ENCODE assay signal across 16 mouse cellular contexts in genomic region chr16:18472976-18473375, GRCm38 (mm10). TPM values are rescaled to one million over a fixed set of nuclear protein-coding genes. Genes with fewer than 3 reads are reported as not detected.
DNase-seq lines count a peak whose midpoint lies in the region; ATAC-seq and TF ChIP-seq lines count a peak whose summit lies in the region.
"Had no signal": no experiment of that assay in that cellular context is flagged by ENCODE, and none has a peak within 500 bp of the region (broad histone marks: within the 10 kb centered on the region; RNA-seq: fewer than 3 reads in every experiment).

No protein-coding gene starts in this region.

- no peaks in the 10 kb centered on the region for H3K4me1 ChIP-seq in liver, embryonic 14.5 days (replicated peaks; ENCODE audit: control insufficient read depth in 2 of 2, insufficient read depth in 2 of 2, low read length in 1 of 2)
- no peaks in the 10 kb centered on the region for H3K4me1 ChIP-seq in liver, postnatal 0 days (ENCODE audit: insufficient read depth)
- H3K4me1 ChIP-seq in thymus, adult 2 months (replicated peaks; ENCODE audit: control insufficient read depth, insufficient read depth, low read length), result peaks cover 33% of the 10 kb centered on the region
- no peaks in the 10 kb centered on the region for H3K4me1 ChIP-seq in intestine, postnatal 0 days (replicated peaks; ENCODE audit: control insufficient read depth, insufficient read depth, low read length)
- no peaks in the 10 kb centered on the region for H3K4me1 ChIP-seq in stomach, postnatal 0 days (replicated peaks; ENCODE audit: control insufficient read depth, insufficient read depth)
- H3K4me1 ChIP-seq: hindbrain, embryonic 15.5 days had no signal

- H3K27ac ChIP-seq in liver, embryonic 14.5 days, result no peak overlapping the region
- no peak overlapping the region for H3K27ac ChIP-seq in liver, postnatal 0 days (ENCODE audit: low read depth)
- no peak overlapping the region for H3K27ac ChIP-seq in thymus, adult 2 months (ENCODE audit: control insufficient read depth, insufficient read depth, low read length)
- H3K27ac ChIP-seq in intestine, postnatal 0 days (ENCODE audit: low read depth, low read length), result no peak overlapping the region
- no peak overlapping the region for H3K27ac ChIP-seq in stomach, postnatal 0 days (replicated peaks)
- H3K27ac ChIP-seq: hindbrain, embryonic 15.5 days; neural tube, embryonic 12.5 days had no signal

- TF ChIP-seq CTCF in liver, embryonic 14.5 days (IDR thresholded peaks at IDR 0.05; ENCODE audit: low read depth), result no peak
- TF ChIP-seq CTCF in liver, postnatal 0 days (IDR thresholded peaks at IDR 0.05; ENCODE audit: low read depth), result no peak
- no peak for TF ChIP-seq CTCF in thymus, adult 2 months (IDR thresholded peaks at IDR 0.05; ENCODE audit: borderline replicate concordance, control insufficient read depth, extremely low read depth, insufficient read depth, low read length, poor library complexity)
- TF ChIP-seq CTCF in intestine, postnatal 0 days (IDR thresholded peaks at IDR 0.05; ENCODE audit: low read depth), result no peak
- no peak for TF ChIP-seq CTCF in stomach, postnatal 0 days (IDR thresholded peaks at IDR 0.05; ENCODE audit: low read depth)

- TF ChIP-seq EP300 in liver, embryonic 14.5 days (IDR thresholded peaks at IDR 0.05; ENCODE audit: low read depth), result no peak
- TF ChIP-seq EP300 in liver, postnatal 0 days (IDR thresholded peaks at IDR 0.05; ENCODE audit: low read depth), result no peak
- TF ChIP-seq EP300 in stomach, postnatal 0 days (optimal IDR thresholded peaks at IDR 0.05), result no peak

- H3K36me3 ChIP-seq in liver, embryonic 14.5 days (replicated peaks; ENCODE audit: control insufficient read depth, insufficient read depth, low read depth), result peaks cover 96% of the 10 kb centered on the region
- peaks cover 85% of the 10 kb centered on the region for H3K36me3 ChIP-seq in liver, postnatal 0 days (replicated peaks; ENCODE audit: insufficient read depth, low read length)
- H3K36me3 ChIP-seq in thymus, adult 2 months (ENCODE audit: control insufficient read depth, insufficient read depth, low read length), result no peaks in the 10 kb centered on the region
- peaks cover 32% of the 10 kb centered on the region; the same call in 1 of the 2 replicates for H3K36me3 ChIP-seq in intestine, postnatal 0 days (ENCODE audit: control insufficient read depth, insufficient read depth)
- H3K36me3 ChIP-seq in stomach, postnatal 0 days (ENCODE audit: control insufficient read depth, insufficient read depth, low read length), result no peaks in the 10 kb centered on the region; the same call in 1 of the 2 replicates

- no peak overlapping the region for H3K9ac ChIP-seq in liver, embryonic 14.5 days (replicated peaks)
- H3K9ac ChIP-seq in liver, postnatal 0 days (replicated peaks), result no peak overlapping the region
- no peak overlapping the region for H3K9ac ChIP-seq in intestine, postnatal 0 days (ENCODE audit: low read depth, low read length)
- H3K9ac ChIP-seq in stomach, postnatal 0 days (ENCODE audit: low read length), result no peak overlapping the region
- H3K9ac ChIP-seq: forebrain, postnatal 0 days; hindbrain, embryonic 15.5 days; neural tube, embryonic 12.5 days had no signal

- H3K9me3 ChIP-seq in liver, embryonic 14.5 days (ENCODE audit: control insufficient read depth, low read length), result no peaks in the 10 kb centered on the region
- no peaks in the 10 kb centered on the region for H3K9me3 ChIP-seq in liver, postnatal 0 days (ENCODE audit: low read length)
- H3K9me3 ChIP-seq in intestine, postnatal 0 days (ENCODE audit: control insufficient read depth), result no peaks in the 10 kb centered on the region
- H3K9me3 ChIP-seq in stomach, postnatal 0 days (ENCODE audit: control insufficient read depth, low read length), result no peaks in the 10 kb centered on the region
- H3K9me3 ChIP-seq: hindbrain, embryonic 15.5 days; neural tube, embryonic 12.5 days had no signal

- no peaks in the 10 kb centered on the region for H3K27me3 ChIP-seq in liver, embryonic 14.5 days (ENCODE audit: control insufficient read depth, insufficient read depth, low read length)
- H3K27me3 ChIP-seq in liver, postnatal 0 days (ENCODE audit: insufficient read depth, low read length), result no peaks in the 10 kb centered on the region
- no peaks in the 10 kb centered on the region for H3K27me3 ChIP-seq in thymus, adult 2 months (ENCODE audit: control insufficient read depth, insufficient read depth, low read length)
- H3K27me3 ChIP-seq in intestine, postnatal 0 days (replicated peaks; ENCODE audit: control insufficient read depth, insufficient read depth, low read length), result no peaks in the 10 kb centered on the region
- H3K27me3 ChIP-seq in stomach, postnatal 0 days (ENCODE audit: control insufficient read depth, insufficient read depth, low read length), result no peaks in the 10 kb centered on the region
- H3K27me3 ChIP-seq: hindbrain, embryonic 15.5 days; neural tube, embryonic 12.5 days had no signal

- 84% methylated on average over 8 of the region's 8 CpGs for WGBS in liver, embryonic 14.5 days (ENCODE audit: insufficient replicate concordance)
- 87% methylated on average over 8 of the region's 8 CpGs for WGBS in liver, postnatal 0 days (ENCODE audit: insufficient replicate concordance)
- WGBS in thymus, adult 2 months, result 92% methylated on average over 8 of the region's 8 CpGs
- 67% methylated on average over 8 of the region's 8 CpGs for WGBS in intestine, postnatal 0 days
- 81% methylated on average over 8 of the region's 8 CpGs for WGBS in stomach, postnatal 0 days

- H3K4me3 ChIP-seq in liver, embryonic 14.5 days (ENCODE audit: insufficient read depth in 1 of 2, low read depth in 2 of 2, low read length in 2 of 2), result no peak overlapping the region
- H3K4me3 ChIP-seq in liver, postnatal 0 days (ENCODE audit: low read depth, low read length), result no peak overlapping the region
- H3K4me3 ChIP-seq in thymus, adult 2 months (ENCODE audit: control insufficient read depth, insufficient read depth, low read length), result no peak overlapping the region
- no peak overlapping the region for H3K4me3 ChIP-seq in intestine, postnatal 0 days (ENCODE audit: low read depth, low read length)
- no peak overlapping the region for H3K4me3 ChIP-seq in stomach, postnatal 0 days (ENCODE audit: low read depth, low read length)
- H3K4me3 ChIP-seq: hindbrain, embryonic 15.5 days; neural tube, embryonic 12.5 days had no signal

- ATAC-seq in liver, embryonic 14.5 days (ENCODE audit: insufficient read depth), result peak; percentile 34; the same call in 1 of the 2 replicates
- no peak for ATAC-seq in liver, postnatal 0 days
- 0 out of 2 replicates have a peak, but pooled peaks have one; percentile 52 for ATAC-seq in intestine, postnatal 0 days
- no peak for ATAC-seq in stomach, postnatal 0 days (ENCODE audit: low FRiP score, low TSS enrichment)
- ATAC-seq: forebrain, postnatal 0 days had no signal

- no peak overlapping the region for H3K4me2 ChIP-seq in liver, embryonic 14.5 days (ENCODE audit: low read depth)
- no peak overlapping the region for H3K4me2 ChIP-seq in liver, postnatal 0 days (ENCODE audit: low read depth, low read length)
- no peak overlapping the region for H3K4me2 ChIP-seq in intestine, postnatal 0 days (replicated peaks; ENCODE audit: low read depth)
- H3K4me2 ChIP-seq in stomach, postnatal 0 days (replicated peaks; ENCODE audit: low read depth), result no peak overlapping the region
- H3K4me2 ChIP-seq: heart, embryonic 11.5 days; hindbrain, embryonic 15.5 days; neural tube, embryonic 12.5 days had no signal

- DNase-seq in liver, embryonic 14.5 days (ENCODE audit: low read depth in 3 of 3, low spot score in 3 of 3), result no peak
- no peak for DNase-seq in liver, postnatal 0 days
- peak; percentile 46 for DNase-seq in thymus, postnatal 0 days (ENCODE audit: low spot score)
- DNase-seq in thymus, adult 2 months, result no peak
- peak; percentile 28 for DNase-seq in stomach, postnatal 0 days (ENCODE audit: low spot score)
- no peak for DNase-seq in left cerebral cortex, adult 8-10 months (ENCODE audit: low spot score in 2 of 2)
- DNase-seq: cerebellum, adult 18-20 months; cerebellum, postnatal 25 days; embryo, embryonic 11 days; forebrain, postnatal 0 days; heart, postnatal 10 days; kidney, adult 11 months had no signal

- TF ChIP-seq POLR2A in thymus, adult 2 months (IDR thresholded peaks at IDR 0.05; ENCODE audit: control insufficient read depth, extremely low read depth, insufficient read depth, low read length, poor library complexity), result no peak

RNA-seq across cellular contexts. Expression of gene Gnb1l, which starts 25.5 kb away (rescaled TPM):
- polyA plus RNA-seq in liver, embryonic 14.5 days (2012; rRNA removed), result 5.7 and 6.0 TPM in 2 replicates
- 7.7 and 9.0 TPM in 2 replicates for polyA plus RNA-seq in liver, embryonic 14.5 days (2014; fragmentation: Nextera tagmentation; extraction: Ambion mirVana)
- polyA plus RNA-seq in liver, postnatal 0 days (2015; fragmentation: Nextera tagmentation; extraction: Ambion mirVana), result 3.9 and 5.1 TPM in 2 replicates
- polyA plus RNA-seq in thymus, postnatal 0 days (2015; fragmentation: Nextera tagmentation; extraction: Ambion mirVana), result 34.2 and 35.2 TPM in 2 replicates
- polyA plus RNA-seq in thymus, adult 2 months (2012; rRNA removed), result 38.7 and 48.9 TPM in 2 replicates
- polyA plus RNA-seq in intestine, postnatal 0 days (2015; fragmentation: Nextera tagmentation; extraction: Ambion mirVana), result 11.0 and 12.6 TPM in 2 replicates
- 8.3 and 9.0 TPM in 2 replicates for polyA plus RNA-seq in stomach, postnatal 0 days (2015; fragmentation: Nextera tagmentation; extraction: Ambion mirVana)
- 1 to 10 TPM; 4.9 to 5.7 (median 5.3) TPM for total RNA-seq in left cerebral cortex, adult 8-10 months (2022)

RNA-seq across cellular contexts. Expression of gene Rtl10, which starts 25.7 kb away (rescaled TPM):
- 2.2 and 2.3 TPM in 2 replicates for polyA plus RNA-seq in liver, embryonic 14.5 days (2012; rRNA removed)
- polyA plus RNA-seq in liver, embryonic 14.5 days (2014; fragmentation: Nextera tagmentation; extraction: Ambion mirVana), result 0.63 and 1.0 TPM in 2 replicates
- 0.57 and 0.59 TPM in 2 replicates for polyA plus RNA-seq in liver, postnatal 0 days (2015; fragmentation: Nextera tagmentation; extraction: Ambion mirVana)
- 4.6 and 5.6 TPM in 2 replicates for polyA plus RNA-seq in thymus, postnatal 0 days (2015; fragmentation: Nextera tagmentation; extraction: Ambion mirVana)
- 47.0 and 63.6 TPM in 2 replicates for polyA plus RNA-seq in thymus, adult 2 months (2012; rRNA removed)
- 1.4 and 1.8 TPM in 2 replicates for polyA plus RNA-seq in intestine, postnatal 0 days (2015; fragmentation: Nextera tagmentation; extraction: Ambion mirVana)
- polyA plus RNA-seq in stomach, postnatal 0 days (2015; fragmentation: Nextera tagmentation; extraction: Ambion mirVana), result 0.74 and 1.1 TPM in 2 replicates
- total RNA-seq in left cerebral cortex, adult 8-10 months (2022), result 1 to 10 TPM; 6.4 to 7.8 (median 7.6) TPM

RNA-seq across cellular contexts. Expression of gene Comt, which starts 46.3 kb away (rescaled TPM):
- 73.8 and 84.7 TPM in 2 replicates for polyA plus RNA-seq in liver, embryonic 14.5 days (2012; rRNA removed)
- polyA plus RNA-seq in liver, embryonic 14.5 days (2014; fragmentation: Nextera tagmentation; extraction: Ambion mirVana), result 69.8 and 80.4 TPM in 2 replicates
- polyA plus RNA-seq in liver, postnatal 0 days (2015; fragmentation: Nextera tagmentation; extraction: Ambion mirVana), result 100 and 125 TPM in 2 replicates
- polyA plus RNA-seq in thymus, postnatal 0 days (2015; fragmentation: Nextera tagmentation; extraction: Ambion mirVana), result 73.8 and 83.6 TPM in 2 replicates
- 104 and 108 TPM in 2 replicates for polyA plus RNA-seq in thymus, adult 2 months (2012; rRNA removed)
- polyA plus RNA-seq in intestine, postnatal 0 days (2015; fragmentation: Nextera tagmentation; extraction: Ambion mirVana), result 103 and 107 TPM in 2 replicates
- polyA plus RNA-seq in stomach, postnatal 0 days (2015; fragmentation: Nextera tagmentation; extraction: Ambion mirVana), result 95.1 and 99.6 TPM in 2 replicates
- total RNA-seq in left cerebral cortex, adult 8-10 months (2022), result 10 to 100 TPM; 92.9 to 97.2 (median 94.3) TPM

RNA-seq across cellular contexts. Expression of gene Txnrd2, which starts 46.8 kb away (rescaled TPM):
- 79.9 and 113 TPM in 2 replicates for polyA plus RNA-seq in liver, embryonic 14.5 days (2012; rRNA removed)
- polyA plus RNA-seq in liver, embryonic 14.5 days (2014; fragmentation: Nextera tagmentation; extraction: Ambion mirVana), result 110 and 112 TPM in 2 replicates
- 51.2 and 53.3 TPM in 2 replicates for polyA plus RNA-seq in liver, postnatal 0 days (2015; fragmentation: Nextera tagmentation; extraction: Ambion mirVana)
- polyA plus RNA-seq in thymus, postnatal 0 days (2015; fragmentation: Nextera tagmentation; extraction: Ambion mirVana), result 11.3 and 12.3 TPM in 2 replicates
- 10.6 and 10.7 TPM in 2 replicates for polyA plus RNA-seq in thymus, adult 2 months (2012; rRNA removed)
- polyA plus RNA-seq in intestine, postnatal 0 days (2015; fragmentation: Nextera tagmentation; extraction: Ambion mirVana), result 24.8 and 25.0 TPM in 2 replicates
- 16.2 and 16.8 TPM in 2 replicates for polyA plus RNA-seq in stomach, postnatal 0 days (2015; fragmentation: Nextera tagmentation; extraction: Ambion mirVana)
- 10 to 100 TPM; 16.5 to 22.7 (median 19.1) TPM for total RNA-seq in left cerebral cortex, adult 8-10 months (2022)

Comparison
In these comparisons a context has a peak if more than half of its experiments do, and no peak if none do; other contexts are left out.
1. ATAC-seq: peak in liver, embryonic 14.5 days (single experiment) and intestine, postnatal 0 days (single experiment); none in liver, postnatal 0 days (single experiment) and stomach, postnatal 0 days (single experiment).
2. DNase-seq: peak in thymus, postnatal 0 days (single experiment) and stomach, postnatal 0 days (single experiment); none in liver, embryonic 14.5 days (0 of 3), liver, postnatal 0 days (single experiment), thymus, adult 2 months (single experiment) and left cerebral cortex, adult 8-10 months (0 of 2).